Mouse (Mus musculus) kidney, adult 2 months (tissue): ENCODE measurements around the gene Chid1.

Source experiments
- CTCF ChIP-seq: fragments of 200-500 bp; conservative IDR thresholded peaks from 2 replicates; pipeline ENCODE4 v1.5.1; 2011; ENCODE audit warnings: low read depth, mild to moderate bottlenecking, control low read depth, low read length, moderate library complexity, mixed read lengths; ENCODE audit not compliant: insufficient read depth, insufficient read length
- POLR2A ChIP-seq: fragments of 200-500 bp; IDR thresholded peaks from one replicate; pipeline ENCODE4 v1.6.1; 2011; ENCODE audit warnings: low read depth, low read length, control low read depth

- TF ChIP-seq CTCF (no peak), POLR2A (no peak)
These were observed 41.7 kb upstream of the Chid1 start for GRCm38 (mm10) chr7:141581323-141581722.
